Mouse (Mus musculus) kidney, adult 8-10 months (tissue): ENCODE data around the gene Anks6.
"Not testable (repeated sequence)": the region's sequence is repeated elsewhere in the genome, so short reads cannot be mapped to it uniquely, and the experiment has no call there.

Source experiments
- DNase-seq, 2 experiments: peaks; one replicate each; pipeline ENCODE4 v3.0.0; 2022

Gene Anks6

GRCm38 (mm10) chr4:47056791-47057509 is at the start of gene Anks6:
Anks6 (minus strand) TSS chr4:47057427.
- peak; percentile 69 to 76 for DNase-seq

DNA sequence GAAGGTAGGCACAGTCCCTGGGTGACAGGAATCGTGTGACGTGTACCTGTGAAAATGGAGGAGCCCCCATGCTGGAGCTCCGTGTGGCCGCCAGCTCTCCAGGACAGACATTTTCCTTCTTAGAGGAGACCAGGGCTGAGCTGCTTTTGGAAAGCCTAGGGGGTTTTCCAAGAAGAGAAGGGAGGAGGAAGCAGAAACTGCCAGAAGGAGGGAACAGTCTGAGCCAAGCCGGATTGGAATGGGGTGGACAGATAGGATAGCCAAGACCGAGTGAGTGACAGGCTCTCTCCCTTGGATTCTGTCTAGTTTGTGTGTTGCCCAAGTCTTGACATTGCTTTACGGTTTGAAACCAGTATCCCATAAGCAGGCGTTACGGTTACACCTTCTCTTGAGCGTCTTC is 46.3 kb upstream of the Anks6 start:
- no peak for DNase-seq

DNA sequence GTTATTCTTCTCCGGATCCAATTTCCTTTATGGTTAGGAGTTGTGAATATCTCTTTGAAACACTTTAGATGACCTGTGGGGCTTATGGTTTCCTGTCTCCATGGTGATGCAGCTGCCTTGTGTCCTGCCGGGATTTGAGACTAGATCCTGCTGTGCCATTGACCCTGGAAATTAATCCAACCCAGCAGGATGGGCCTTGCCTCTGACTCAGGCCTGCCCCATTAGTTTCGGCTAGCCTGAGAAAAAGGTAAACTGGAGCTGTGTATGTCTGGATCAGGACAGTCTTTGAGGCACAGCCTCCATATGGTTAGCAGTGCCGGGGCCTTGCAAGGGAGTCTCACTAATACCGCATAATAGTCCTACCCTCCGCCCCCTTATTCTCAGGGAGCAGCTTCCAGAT is 36.4 kb upstream of the Anks6 start:
- no peak for DNase-seq

DNA sequence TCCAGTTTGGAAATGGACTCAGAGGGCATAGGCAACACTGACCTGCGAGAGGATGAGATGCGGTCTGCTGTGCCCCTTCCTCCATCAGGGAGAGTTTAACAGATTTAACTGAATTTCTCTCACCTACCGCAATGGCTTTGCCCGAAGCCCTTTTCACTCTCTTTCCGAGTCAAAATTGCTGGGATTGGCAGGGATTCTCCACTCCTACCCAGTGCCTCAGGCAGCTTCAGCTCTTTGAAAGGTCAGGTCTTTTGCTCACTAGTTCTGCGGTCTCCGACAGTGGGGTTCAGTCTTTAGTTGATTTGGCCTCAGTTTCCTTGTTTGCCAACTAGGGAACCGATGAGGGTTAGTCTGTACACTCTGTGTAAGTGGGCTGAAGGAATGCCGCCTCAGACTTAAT is 35.9 kb upstream of the Anks6 start:
- DNase-seq = no peak

DNA sequence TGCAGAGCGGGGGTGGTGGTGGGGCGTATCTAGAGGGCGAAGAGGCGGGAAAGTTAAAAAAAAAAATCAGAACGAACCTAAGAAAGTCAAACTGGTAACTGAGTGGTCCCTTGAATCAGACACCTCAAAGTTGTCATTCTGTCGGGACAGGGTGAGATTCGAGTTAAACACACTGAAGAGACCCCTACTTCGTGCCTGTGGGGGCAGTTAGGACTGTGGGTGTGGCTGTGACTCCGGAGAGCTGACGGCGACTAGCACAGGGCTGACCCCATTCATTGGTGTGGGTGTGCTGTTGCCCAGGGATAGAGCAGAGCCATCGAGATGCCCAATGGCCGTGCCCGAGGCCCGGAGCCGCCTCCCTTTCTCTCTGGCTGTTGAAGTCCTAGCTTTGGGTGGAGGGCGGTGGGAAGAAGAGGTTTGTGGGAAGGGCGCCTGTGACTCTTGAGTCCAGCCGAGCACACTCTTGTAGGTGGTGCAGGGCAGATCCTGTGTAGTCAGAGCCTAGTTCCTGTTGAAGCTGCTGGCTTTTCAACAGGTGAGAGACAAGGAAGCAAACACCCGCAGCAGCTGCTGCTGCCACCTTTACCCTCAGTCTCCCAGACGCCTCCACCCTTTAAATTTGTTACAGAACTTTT is 35.3 kb upstream of the Anks6 start:
- no peak for DNase-seq

DNA sequence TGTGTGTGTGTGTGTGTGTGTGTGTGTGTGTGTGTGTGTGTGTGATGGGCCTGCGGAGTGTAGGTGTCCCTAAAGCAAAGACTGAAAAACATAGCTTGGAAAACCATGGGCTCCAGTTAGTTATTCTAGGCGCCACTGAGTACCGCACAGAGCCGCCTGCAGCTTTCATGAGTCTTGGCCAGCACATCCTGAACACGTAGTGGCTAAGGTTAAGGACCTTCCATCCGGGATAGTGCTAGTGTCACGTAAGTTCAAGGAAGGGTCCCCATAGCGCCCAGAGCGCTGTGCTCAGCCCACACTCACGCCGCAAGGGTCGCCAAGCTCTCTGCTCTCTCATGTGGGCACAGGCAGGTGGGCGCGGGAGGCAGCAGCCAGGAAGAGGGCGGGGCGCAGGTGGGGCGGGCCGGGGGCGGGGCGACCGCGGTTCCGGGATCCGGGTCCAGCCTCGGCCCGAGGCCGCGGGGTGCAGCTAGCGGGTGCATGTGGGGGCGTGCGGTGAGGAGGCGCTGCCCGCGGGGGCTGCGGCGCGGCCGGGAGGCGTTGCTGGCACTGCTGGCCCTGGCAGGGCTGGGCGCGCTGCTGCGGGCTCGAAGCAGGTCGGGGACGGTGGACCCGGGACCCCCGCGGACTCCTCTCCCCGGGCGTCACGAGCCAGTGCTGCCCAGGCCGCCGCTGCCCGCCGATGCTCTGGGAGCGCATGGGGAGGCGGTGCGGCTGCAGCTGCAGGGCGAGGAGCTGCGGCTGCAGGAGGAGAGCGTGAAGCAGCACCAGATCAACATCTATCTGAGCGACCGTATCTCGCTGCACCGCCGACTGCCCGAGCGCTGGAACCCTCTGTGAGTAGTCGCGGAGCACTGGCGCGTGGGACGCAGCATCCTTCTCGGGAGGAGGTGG is 34.5 kb upstream of the Anks6 start, which contains the start of gene Galnt12:
Gene Galnt12 (plus strand): TSS at position 417 of the 894 bp plus-strand sequence.
- DNase-seq = no peak

- DNase-seq = peak; percentile 37 to 51
These were observed 31.4 kb upstream of the Anks6 start for GRCm38 (mm10) chr4:47088671-47089070.

GRCm38 (mm10) chr4:47083824-47084223 is 26.6 kb upstream of the Anks6 start:
- DNase-seq = no peak

DNA sequence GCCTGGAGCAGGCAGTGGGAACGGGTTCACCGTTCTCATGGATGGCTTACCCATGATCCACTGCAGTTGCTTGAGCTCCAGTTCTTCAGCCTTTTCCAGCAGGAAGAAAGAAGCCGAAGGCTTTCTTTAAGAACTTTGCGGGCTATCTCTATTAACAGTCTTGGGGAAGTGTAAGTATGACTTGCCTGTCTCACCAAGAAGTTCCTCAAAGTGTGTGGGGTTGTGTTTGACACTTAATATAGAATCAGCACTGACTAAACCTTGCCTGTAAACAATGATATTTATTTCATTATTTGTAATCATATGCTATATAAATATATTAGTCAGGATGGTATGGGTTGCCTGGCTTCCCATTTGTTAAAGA is 23.4 kb upstream of the Anks6 start:
- DNase-seq = no peak

DNA sequence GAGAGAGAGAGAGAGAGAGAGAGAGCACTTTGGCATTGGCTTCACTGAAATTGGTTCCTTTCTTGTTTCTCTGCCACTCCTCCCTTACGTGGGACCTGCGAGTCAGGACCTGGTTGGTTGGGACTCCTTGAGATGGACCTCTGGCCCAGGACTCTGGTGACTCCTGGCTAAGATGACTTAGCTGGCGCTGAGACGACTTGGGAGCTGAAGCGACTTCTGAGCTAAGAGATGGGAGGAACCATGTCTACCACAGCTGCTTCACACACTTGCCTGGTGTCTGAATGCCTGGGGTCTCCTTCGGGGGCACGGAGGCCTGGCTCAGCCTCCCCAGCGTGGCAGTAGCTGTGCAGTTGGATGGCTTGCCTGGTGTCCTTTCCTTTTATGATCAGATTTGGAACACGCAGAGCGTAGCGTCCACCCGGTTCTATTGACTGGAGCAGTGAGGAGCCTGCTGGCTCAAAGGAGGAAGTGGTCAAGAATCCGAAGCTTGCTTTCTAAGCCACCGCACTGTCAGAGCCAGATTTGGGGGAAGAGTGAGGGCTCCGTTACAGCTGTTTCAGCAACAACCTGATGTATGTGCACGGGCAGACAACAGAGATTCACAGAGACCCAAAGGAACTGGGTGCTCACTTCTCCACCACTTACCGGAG is 22.9 kb upstream of the Anks6 start:
- DNase-seq = no peak

DNA sequence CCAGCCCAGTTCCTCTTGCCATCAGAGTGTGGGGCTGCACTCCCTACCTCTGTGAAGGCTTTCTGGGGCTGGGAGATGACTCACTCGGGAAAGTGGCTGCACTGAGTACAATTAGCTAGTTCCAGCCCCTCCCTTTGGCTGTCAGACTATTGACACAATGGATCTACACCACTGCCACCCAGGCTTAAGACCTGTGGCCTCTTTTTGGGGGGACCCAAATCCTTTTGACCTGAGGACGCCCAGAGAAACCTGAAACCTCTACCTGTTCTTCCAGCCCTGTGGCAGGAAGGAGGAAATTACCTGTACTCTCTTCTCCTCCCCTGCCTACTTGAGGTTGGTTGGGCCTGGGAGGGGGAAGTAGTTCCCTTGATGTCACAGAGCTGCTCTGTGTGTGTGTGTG is 17.8 kb upstream of the Anks6 start:
- DNase-seq = no peak

DNA sequence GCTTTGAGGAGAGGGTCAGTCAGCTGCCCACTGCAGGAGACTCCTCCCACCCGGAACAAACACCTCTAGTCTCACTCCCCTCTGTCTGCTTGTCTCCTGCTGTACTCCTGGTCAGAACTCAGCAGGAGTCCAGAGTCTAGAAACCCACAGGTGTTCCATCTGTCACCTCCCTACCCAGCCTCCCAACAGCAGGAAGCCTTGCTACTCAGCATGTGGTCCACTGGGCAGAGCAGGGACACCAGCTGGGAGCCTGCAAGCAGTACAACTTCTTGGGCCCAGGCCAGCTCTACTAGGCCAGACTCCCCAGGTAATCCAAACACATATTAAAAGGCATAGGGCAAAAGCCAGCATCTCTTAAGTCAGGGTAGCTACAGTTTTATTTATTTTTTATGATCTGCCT is 3.7 kb upstream of the Anks6 start:
- DNase-seq = peak; percentile 52 to 63

DNA sequence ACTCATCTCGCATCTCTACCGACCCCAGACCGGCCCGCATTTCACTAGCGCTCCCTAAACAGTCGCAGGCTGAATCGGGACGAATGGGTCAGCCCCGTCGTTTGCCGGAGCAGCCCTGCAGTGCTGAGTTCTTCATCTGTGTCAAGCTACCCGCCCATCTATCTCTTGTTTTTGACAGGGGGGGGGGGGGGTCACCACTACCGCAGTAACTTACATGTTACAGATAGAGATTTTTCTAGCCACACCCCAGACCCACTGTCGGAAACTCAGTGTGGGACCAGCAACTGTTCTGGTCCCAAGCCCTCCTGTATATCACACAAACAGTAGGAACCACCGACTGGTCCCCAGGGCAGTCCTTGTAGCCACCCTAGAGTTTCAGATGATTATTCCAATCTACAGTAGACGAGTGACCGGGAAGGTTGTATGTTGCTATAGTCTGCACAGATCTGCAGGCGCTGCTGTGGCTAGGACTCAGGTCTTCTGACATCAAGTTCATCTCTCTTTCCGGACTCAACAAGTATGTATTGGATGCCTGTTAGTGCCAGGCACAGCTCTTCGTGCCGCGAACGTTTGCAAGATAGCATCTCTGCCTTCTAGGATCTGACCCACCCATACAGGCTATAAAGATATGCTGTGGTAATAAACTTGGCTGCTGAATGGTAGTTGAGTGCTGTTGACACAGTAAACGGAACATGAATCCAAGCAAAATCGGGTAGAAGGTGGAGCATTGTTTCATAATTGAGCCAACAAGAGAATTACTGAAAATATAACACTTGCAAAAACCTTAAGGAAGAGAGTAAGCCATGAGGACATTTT is 491 bp upstream of the Anks6 start:
- DNase-seq = no peak

DNA sequence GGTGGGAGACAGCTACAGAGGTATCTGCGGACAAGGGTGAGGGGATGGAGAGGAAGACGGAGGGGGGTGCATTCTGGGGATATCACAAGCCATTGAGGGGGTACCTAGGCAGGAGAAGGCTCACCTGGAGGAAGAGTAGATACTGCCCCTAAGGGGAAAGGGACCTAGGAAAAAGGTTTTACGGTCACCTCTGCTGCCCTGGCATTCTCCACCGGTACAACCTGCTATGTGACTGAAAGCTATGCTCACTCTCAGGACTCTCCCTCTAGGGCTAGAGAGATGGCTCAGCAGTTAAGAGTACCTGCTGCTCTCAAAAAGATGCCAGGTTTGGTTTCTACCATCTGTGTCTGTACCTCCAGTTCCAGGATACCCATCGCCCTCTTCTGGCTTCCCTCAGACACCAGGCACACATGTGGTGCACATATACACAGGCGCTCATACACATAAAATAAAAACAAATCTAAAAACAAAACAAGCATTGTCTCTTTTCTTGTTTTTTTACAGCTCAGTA is 1.6 kb downstream of the Anks6 start:
- DNase-seq = no peak

- DNase-seq = not testable (repeated sequence)
These were observed 2.1 kb downstream of the Anks6 start for GRCm38 (mm10) chr4:47055170-47055569.

GRCm38 (mm10) chr4:47051905-47052304 is 5.3 kb downstream of the Anks6 start:
- no peak for DNase-seq

DNA sequence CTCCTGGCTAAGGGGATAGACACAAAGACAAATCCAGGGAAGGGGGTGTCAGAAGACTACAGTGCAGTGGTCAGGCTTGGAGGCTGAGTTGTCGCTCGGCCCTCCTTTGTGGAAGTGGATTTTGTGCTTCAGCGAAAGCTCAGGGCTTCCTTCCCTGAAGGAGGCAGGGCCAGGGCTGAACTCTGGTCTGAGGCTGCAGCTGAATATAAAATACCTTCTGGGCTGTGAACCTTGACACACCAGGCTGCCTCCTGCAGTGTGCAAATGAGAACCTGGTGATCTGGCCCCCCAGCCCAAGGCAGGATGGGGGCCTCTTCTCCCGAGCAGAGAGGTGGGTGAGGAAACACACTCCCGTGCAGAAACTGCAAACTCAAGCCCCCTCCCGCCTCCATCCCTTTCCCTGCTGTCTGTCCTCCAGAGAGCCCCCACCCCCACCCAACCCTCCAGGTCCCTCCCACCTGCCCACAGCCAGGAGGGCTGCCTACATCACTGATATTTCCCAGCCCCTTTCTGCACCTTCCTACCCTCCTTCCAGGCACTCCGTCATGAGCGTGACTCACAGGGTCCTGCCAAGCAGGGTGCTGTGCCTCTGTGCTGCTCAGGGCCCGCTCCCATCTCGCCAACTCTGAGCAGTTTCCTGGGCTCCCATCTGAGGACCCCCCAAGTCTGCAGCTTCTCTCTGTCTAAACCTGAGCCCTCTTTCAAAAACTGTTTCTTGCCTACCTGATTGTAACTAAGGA is 6.4 kb downstream of the Anks6 start:
- DNase-seq = peak; percentile 84 to 90

DNA sequence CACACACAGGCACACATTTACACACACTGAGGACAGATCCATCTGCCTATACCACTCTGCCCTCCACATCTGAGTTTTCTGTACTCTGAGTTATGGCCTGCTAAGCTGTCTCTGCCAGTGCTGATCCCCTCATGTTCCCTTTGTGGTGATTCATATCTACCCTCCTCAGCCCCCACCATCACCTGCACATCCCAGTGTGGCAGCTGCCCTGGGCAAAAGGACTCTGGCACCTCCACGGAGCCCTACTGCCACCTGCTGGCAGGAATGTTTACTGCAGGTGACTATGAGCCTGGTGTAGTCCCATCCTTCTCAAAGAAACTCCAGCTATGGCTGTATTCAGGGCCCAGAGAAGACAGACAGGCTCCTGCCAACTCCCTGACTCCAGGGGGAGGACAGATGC is 7.1 kb downstream of the Anks6 start:
- peak; percentile 89 to 94 for DNase-seq

DNA sequence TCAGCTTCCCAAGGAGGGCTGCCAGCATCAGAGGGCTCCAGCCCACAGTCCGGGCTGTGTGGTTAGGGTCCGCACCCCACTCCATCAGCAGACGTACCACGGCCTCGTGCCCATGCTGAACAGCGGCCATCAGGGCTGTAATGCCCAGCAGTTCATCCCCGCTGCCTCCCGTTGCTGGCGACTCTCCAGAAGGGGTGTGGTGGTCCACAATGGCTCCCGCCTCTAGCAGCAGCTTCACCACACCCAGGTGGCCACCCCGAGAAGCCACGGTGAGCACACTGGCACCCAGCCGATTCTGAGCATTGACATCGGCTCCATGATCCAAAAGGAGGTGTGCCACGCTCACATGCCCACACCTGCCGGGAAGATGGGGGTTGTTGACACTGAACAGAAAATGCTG is 8.0 kb downstream of the Anks6 start:
- DNase-seq = peak in 1 of 2 experiments; percentile 37

DNA sequence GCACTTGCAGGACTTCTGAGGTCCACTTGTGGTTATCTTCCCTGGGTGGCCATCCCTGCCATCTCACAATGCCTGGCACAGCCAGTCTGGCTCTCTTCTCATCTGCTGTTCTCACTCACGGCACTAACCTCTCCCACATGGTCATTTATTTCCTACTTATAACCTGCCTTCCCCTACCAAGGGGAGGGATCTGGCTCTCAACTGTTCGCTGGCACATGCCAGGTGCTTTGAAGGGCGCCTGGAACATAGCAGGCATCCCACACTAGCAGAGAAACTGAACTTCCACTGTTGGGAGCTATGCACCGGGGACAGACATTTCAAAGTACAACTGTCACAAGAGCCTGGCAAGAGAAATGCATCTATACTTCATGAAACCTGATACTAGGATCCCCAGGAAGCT is 9.5 kb downstream of the Anks6 start:
- peak in 1 of 2 experiments; percentile 34 for DNase-seq

- DNase-seq = no peak
These were observed 10.3 kb downstream of the Anks6 start for GRCm38 (mm10) chr4:47046974-47047373.
